Mouse (Mus musculus): ENCODE measurements around the gene Smdt1.

GRCm38 (mm10) chr15:82342543-82342935, 3.8 kb downstream of the Smdt1 start:
- TF ChIP-seq POLR2A (IDR thresholded peaks at IDR 0.05; ENCODE audit: insufficient read depth, low read length): no peak
- TF ChIP-seq CTCF (IDR thresholded peaks at IDR 0.05; ENCODE audit: low read depth, low read length): no peak
- TF ChIP-seq EP300 (IDR thresholded peaks at IDR 0.05; ENCODE audit: insufficient read depth, low read depth, low read length): no peak

All from ES-Bruce4 (cell line).